Mouse (Mus musculus) cerebellum, postnatal 4 days (tissue): Measurements from ENCODE around the gene Slc12a3.
"Not testable (repeated sequence)": the region's sequence is repeated elsewhere in the genome, so short reads cannot be mapped to it uniquely, and the experiment has no call there.

ENCODE experiments used
- DNase-seq, 2 experiments: peaks; one replicate each; pipeline ENCODE4 v3.0.0; 2022; ENCODE audit warnings: low spot score in 2 of 2, mixed read lengths in 1 of 2

The Slc12a3 gene

DNA sequence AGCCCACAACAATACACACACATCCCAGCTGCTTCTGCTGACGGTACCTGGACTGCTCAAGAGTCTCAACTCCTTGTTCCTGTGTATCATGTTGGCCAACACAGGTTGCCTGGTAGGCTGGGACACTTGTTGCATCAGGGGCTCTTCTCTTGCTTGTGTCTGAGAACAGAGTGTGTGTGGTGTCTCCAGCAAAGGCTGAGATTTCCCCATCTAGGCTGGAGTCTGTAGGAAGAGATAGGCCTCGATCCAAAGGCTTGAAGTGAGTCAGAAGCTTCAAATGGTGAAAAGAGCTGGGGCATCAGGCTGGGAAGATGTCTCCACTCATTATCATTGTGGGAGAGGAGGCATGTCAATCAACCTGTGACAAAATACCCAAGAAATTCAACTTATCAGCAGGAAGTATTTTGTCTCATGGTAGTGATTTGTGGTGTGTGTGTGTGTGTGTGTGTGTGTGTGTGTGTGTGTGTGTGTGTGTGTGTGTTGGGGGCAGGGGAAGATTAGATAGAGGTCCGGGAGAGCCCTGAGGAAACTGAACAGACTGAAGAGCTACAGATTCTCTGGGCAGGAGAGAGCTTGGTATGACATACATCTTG lies 70.5 kb downstream of the Slc12a3 start:
- DNase-seq, result no peak

DNA sequence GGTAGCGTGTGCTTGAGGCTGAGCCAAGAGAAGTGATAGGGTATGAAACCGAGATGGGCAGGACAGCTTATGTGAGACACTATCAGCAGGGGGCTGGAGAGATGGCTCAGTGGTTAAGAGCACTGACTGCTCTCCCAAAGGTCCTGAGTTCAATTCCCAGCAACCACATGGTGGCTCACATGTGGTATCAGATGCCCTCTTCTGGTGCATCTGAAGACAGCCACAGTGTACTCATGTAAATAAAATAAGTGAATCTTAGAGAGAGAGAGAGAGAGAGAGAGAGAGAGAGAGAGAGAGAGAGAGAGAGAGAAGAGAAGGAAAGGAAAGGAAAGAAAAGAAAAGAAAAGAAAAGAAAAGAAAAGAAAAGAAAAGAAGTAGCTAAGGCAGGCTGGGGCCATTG lies 71.0 kb downstream of the Slc12a3 start:
- DNase-seq, result not testable (repeated sequence)

DNA sequence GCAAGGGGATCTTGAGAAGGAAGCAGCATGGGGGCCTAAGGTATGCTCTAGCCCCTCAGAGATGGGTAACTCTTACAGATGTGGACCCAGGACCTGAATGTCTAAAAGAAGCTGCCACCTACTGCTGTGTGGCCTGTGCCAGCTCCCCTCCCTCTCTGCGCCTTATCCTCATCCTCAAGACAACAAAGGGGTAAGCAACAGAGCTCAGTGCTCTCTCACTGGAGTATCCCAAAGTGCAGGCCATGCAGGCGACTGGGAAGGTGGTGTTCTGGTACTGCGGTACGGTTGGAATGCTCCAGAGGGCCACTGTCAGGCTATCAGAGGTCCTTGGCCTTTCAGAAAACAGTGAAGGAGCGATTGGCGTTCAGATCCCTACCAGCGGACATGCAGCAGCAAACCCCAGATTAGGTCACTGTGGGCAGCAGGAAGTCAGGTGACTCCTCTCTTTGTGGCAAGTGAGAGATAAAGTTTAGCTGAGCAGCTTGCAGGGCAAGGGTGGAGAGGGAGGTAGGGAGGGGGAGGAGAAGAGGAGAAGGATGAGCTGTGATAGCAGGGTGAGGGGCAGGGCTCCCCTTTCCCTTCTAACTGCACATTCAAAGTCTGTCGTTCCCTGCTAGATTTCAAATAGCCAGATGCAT lies 79.6 kb downstream of the Slc12a3 start:
- DNase-seq, result no peak

DNA sequence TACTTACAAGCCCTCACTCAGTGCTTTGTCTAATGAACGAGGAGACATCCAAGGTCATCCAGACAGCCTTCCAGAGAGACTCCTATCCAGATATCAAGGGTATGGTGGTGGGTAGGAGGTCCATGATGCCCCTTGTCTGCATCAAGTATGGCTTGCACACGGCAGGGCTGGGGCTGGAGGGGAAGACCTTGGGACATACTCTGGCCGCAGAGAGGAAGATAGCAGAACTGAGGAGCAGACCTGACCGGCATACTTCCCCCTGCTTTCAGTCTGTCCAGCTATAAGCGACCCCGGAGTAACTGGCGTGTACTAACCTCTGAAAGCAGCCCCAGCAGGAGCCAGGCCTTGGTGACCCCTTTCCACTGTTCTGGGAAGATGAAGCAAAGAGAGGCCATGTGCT lies 80.5 kb downstream of the Slc12a3 start:
- no peak for DNase-seq

DNA sequence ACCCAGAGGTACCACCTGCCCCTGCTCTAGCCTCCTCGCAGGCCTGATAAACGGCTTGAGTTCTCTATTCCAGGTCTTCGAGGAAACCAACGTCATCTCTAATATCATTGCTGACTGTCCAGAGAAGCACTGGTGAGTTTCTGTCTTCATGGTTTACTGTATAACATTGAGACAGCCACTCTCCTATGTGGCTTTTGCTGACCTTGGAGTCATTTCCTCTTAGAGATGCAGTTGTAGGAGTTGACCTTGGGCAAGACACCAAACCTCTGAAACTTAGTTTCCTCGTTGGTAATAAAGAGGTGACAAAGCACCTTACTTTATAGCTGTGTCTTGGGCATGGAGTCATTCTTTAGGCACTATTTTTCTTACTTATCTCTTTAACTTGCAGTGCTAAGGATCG lies 83.5 kb downstream of the Slc12a3 start:
- no peak for DNase-seq

DNA sequence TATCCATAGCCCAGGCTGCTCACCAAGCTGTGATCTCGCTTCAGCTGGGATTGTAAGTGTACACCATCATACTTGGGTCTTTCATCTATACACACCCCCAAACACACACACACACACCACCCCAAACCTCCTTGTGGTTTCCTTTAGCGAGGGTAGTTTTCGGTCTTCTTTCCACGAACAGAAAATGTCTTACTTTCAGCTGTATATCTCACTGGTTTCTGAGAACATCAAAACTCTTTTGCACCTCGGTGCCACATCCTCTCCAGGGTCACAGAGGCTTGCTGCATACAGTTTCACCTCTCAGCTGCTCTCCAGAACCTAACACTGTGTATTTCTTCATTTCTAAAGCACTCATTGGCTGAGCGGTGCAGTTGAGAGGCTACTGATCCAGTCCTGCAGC lies 84.5 kb downstream of the Slc12a3 start:
- DNase-seq, result no peak

DNA sequence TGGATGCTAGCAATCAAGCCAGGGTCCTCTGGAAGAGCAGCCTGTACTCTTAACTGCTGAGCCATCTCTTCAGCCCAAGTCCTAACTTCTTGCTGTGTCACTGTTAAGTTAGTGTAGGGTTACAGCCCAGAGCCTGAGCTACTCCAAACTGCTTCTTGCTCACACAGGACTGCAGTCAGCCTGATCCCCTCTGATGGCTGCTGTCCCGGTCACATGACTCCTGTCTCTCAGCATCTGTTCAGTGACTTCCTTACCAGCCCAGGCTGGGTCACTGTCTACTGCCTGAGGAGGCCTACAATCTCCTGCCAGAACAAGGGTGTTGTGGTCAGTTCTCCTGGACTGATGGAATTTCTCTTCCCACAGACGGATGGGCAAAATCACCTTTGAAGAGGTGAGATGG lies 86.2 kb downstream of the Slc12a3 start:
- DNase-seq, result no peak
